Mouse (Mus musculus): ENCODE measurements around the gene Skap2.

- no peak for TF ChIP-seq CTCF (IDR thresholded peaks at IDR 0.05; ENCODE audit: low read depth, low read length)
- no peak for TF ChIP-seq POLR2A (IDR thresholded peaks at IDR 0.05; ENCODE audit: borderline replicate concordance, low read depth, low read length)
Measured at GRCm38 (mm10) chr6:51882266-51882879, 130.0 kb downstream of the Skap2 start.

Data from bone marrow macrophage, adult 2 months (primary cell).